Comparison of ENCODE assay signal across 15 mouse cellular contexts in the genomic region with DNA sequence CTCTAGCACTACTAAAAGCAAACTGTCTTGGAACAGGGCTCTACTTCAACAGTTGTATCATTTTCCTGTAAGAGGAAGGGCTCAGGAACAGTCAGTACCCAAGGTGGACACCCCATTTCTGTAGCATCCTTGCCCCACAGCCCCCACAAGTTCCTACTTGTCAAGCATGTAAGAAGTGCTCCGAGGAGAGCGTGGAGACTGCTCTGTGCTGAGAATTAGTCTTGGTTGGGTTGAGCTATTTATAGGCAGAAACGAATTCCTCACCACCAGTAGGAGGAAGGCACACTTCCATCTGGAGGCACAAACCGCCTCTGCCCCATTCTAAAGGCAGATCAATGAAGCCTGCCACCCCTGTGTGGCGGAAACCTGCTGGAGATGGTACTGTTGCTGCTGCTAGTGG. TPM values are rescaled to one million over a fixed set of nuclear protein-coding genes. Genes with fewer than 3 reads are reported as not detected.
DNase-seq lines count a peak whose midpoint lies in the region; ATAC-seq and TF ChIP-seq lines count a peak whose summit lies in the region.
"Had no signal": no experiment of that assay in that cellular context is flagged by ENCODE, and none has a peak within 500 bp of the region (broad histone marks: within the 10 kb centered on the region; RNA-seq: fewer than 3 reads in every experiment).

No protein-coding gene starts in this region.

- WGBS in heart, postnatal 0 days = 26% methylated on average over 5 of the region's 5 CpGs

- TF ChIP-seq CTCF in heart, postnatal 0 days (IDR thresholded peaks at IDR 0.05; ENCODE audit: low read depth) = peak; percentile 18

- no peak for ATAC-seq in heart, postnatal 0 days (ENCODE audit: insufficient read depth, low read depth)
- ATAC-seq in cerebellum, adult (ENCODE audit: insufficient number of reproducible peaks, low FRiP score, low TSS enrichment) = no peak
- ATAC-seq: forebrain, embryonic 15.5 days; inflammation-experienced regulatory T-cells, adult 6 months; Patski had no signal

- H3K27ac ChIP-seq in heart, postnatal 0 days (ENCODE audit: low read depth) = no peak overlapping the region
- H3K27ac ChIP-seq: embryonic facial prominence, embryonic 15.5 days; forebrain, embryonic 15.5 days; kidney, postnatal 0 days had no signal

- H3K4me2 ChIP-seq in heart, postnatal 0 days (ENCODE audit: low read depth, low read length) = no peak overlapping the region
- H3K4me2 ChIP-seq: embryonic facial prominence, embryonic 15.5 days; forebrain, embryonic 15.5 days had no signal

- no peak for DNase-seq in heart, postnatal 0 days (ENCODE audit: low spot score)
- DNase-seq in heart, postnatal 36 days = no peak
- peak; percentile 53 to 75 for DNase-seq in frontal cortex, postnatal 36 days (ENCODE audit: low spot score in 2 of 2)
- peak; percentile 41 to 63 for DNase-seq in left cerebral cortex, adult 18-20 months (ENCODE audit: low spot score in 2 of 2)
- peak; percentile 61 for DNase-seq in right cerebral cortex, postnatal 25 days
- DNase-seq in kidney, postnatal 36 days = no peak
- DNase-seq: cerebellum, adult 9-11 months; lung, adult 18-20 months had no signal

- no peak for TF ChIP-seq EP300 in heart, postnatal 0 days (IDR thresholded peaks at IDR 0.05; ENCODE audit: low read depth)

- H3K4me1 ChIP-seq in heart, postnatal 0 days (ENCODE audit: control insufficient read depth, insufficient read depth) = peaks cover 34% of the 10 kb centered on the region
- H3K4me1 ChIP-seq: forebrain, embryonic 15.5 days had no signal

- no peak overlapping the region for H3K9ac ChIP-seq in heart, postnatal 0 days (replicated peaks; ENCODE audit: low read depth, low read length)
- H3K9ac ChIP-seq: embryonic facial prominence, embryonic 15.5 days; forebrain, embryonic 15.5 days had no signal

- intact Hi-C loops in heart, postnatal 36 days (cut with DNase I) = no loop called here

- H3K36me3 ChIP-seq in heart, postnatal 0 days (replicated peaks; ENCODE audit: control insufficient read depth, insufficient read depth, low read length) = no peaks in the 10 kb centered on the region
- H3K36me3 ChIP-seq: embryonic facial prominence, embryonic 15.5 days had no signal

- H3K27me3 ChIP-seq in heart, postnatal 0 days (ENCODE audit: control insufficient read depth, insufficient read depth, low read length) = no peaks in the 10 kb centered on the region
- H3K27me3 ChIP-seq: CH12.LX; embryonic facial prominence, embryonic 15.5 days; forebrain, embryonic 15.5 days; Patski had no signal

- H3K4me3 ChIP-seq in heart, postnatal 0 days (ENCODE audit: low read depth, low read length) = no peak overlapping the region
- H3K4me3 ChIP-seq: embryonic facial prominence, embryonic 15.5 days; forebrain, embryonic 15.5 days had no signal

- H3K9me3 ChIP-seq in heart, postnatal 0 days (replicated peaks; ENCODE audit: control insufficient read depth, low read length) = no peaks in the 10 kb centered on the region
- H3K9me3 ChIP-seq: embryonic facial prominence, embryonic 15.5 days; forebrain, embryonic 15.5 days had no signal

RNA-seq across cellular contexts. Expression of a gene that starts 52.8 kb away (rescaled TPM):
- 93.7 and 183 TPM in 2 replicates for total RNA-seq in heart, postnatal 0 days (2014; rRNA removed; ENCODE audit: low replicate concordance)
- 12.0 and 13.5 TPM in 2 replicates for polyA plus RNA-seq in heart, postnatal 0 days (2015; fragmentation: Nextera tagmentation; extraction: Ambion mirVana)
- total RNA-seq in heart, postnatal 36 days (2021) = 100 to 1,000 TPM; 135 to 142 TPM
- total RNA-seq in left cerebral cortex, adult 18-20 months (2021) = 100 to 1,000 TPM; 343 TPM

Comparison
In these comparisons a context has a peak if more than half of its experiments do, and no peak if none do; other contexts are left out.
1. DNase-seq: peak in frontal cortex, postnatal 36 days (2 of 2), left cerebral cortex, adult 18-20 months (2 of 2) and right cerebral cortex, postnatal 25 days (single experiment); none in heart, postnatal 0 days (single experiment), heart, postnatal 36 days (0 of 2) and kidney, postnatal 36 days (0 of 2).